8 mouse cellular contexts compared by ENCODE assay signal in genomic region chr9:110130896-110131524, GRCm38 (mm10). TPM values are rescaled to one million over a fixed set of nuclear protein-coding genes. Genes with fewer than 3 reads are reported as not detected.
DNase-seq lines count a peak whose midpoint lies in the region; ATAC-seq and TF ChIP-seq lines count a peak whose summit lies in the region.

No protein-coding gene starts in this region.

- ATAC-seq in kidney, postnatal 0 days (replicated peaks; ENCODE audit: low FRiP score, low read depth): no peak
- ATAC-seq in midbrain, embryonic 14.5 days (ENCODE audit: low FRiP score, low TSS enrichment): no peak

- no peaks in the 10 kb centered on the region for H3K27me3 ChIP-seq in kidney, postnatal 0 days (ENCODE audit: insufficient read depth, low read length)
- no peaks in the 10 kb centered on the region for H3K27me3 ChIP-seq in hindbrain, embryonic 10.5 days (ENCODE audit: insufficient read depth, poor library complexity, severe bottlenecking)
- no peaks in the 10 kb centered on the region for H3K27me3 ChIP-seq in midbrain, embryonic 14.5 days (ENCODE audit: control insufficient read depth, insufficient read depth, low read length)

- H3K9ac ChIP-seq in kidney, postnatal 0 days (ENCODE audit: low read depth, low read length): peak overlapping the region; percentile 95
- H3K9ac ChIP-seq in midbrain, embryonic 14.5 days (replicated peaks; ENCODE audit: low read length): peak overlapping the region; percentile 81

- 13% methylated on average over 10 of the region's 10 CpGs for WGBS in kidney, postnatal 0 days
- 34% methylated on average over 10 of the region's 10 CpGs for WGBS in hindbrain, embryonic 10.5 days
- 31% methylated on average over 10 of the region's 10 CpGs for WGBS in midbrain, embryonic 14.5 days

- TF ChIP-seq POLR2A in bone marrow macrophage, adult 2 months (IDR thresholded peaks at IDR 0.05; ENCODE audit: borderline replicate concordance, low read depth, low read length): no peak

- peak overlapping the region; percentile 81 for H3K4me2 ChIP-seq in kidney, postnatal 0 days (ENCODE audit: low read length)
- peak overlapping the region; percentile 69 for H3K4me2 ChIP-seq in midbrain, embryonic 14.5 days (ENCODE audit: low read length)

- DNase-seq in kidney, postnatal 0 days (ENCODE audit: low spot score): no peak
- no peak for DNase-seq in kidney, adult 9 months
- DNase-seq in hindbrain, embryonic 10.5 days (ENCODE audit: low spot score): no peak
- no peak for DNase-seq in midbrain, embryonic 14.5 days
- no peak for DNase-seq in left cerebral cortex, postnatal 14 days (ENCODE audit: low spot score in 2 of 2)
- DNase-seq in layer of hippocampus, adult 11-12 months (ENCODE audit: low spot score): no peak
- DNase-seq in layer of hippocampus, postnatal 25 days (ENCODE audit: extremely low spot score in 1 of 2, low spot score in 1 of 2): no peak

- no peaks in the 10 kb centered on the region for H3K9me3 ChIP-seq in kidney, postnatal 0 days (replicated peaks; ENCODE audit: low read length)
- no peaks in the 10 kb centered on the region for H3K9me3 ChIP-seq in hindbrain, embryonic 10.5 days
- H3K9me3 ChIP-seq in midbrain, embryonic 14.5 days (ENCODE audit: control insufficient read depth, low read length): no peaks in the 10 kb centered on the region

- intact Hi-C loops in left cerebral cortex, postnatal 14 days (cut with DNase I): no loop called here

- no peak for TF ChIP-seq CTCF in kidney, postnatal 0 days (IDR thresholded peaks at IDR 0.05; ENCODE audit: low read depth)
- no peak for TF ChIP-seq CTCF in bone marrow macrophage, adult 2 months (IDR thresholded peaks at IDR 0.05; ENCODE audit: low read depth, low read length)

- peaks cover 6% of the 10 kb centered on the region; the same call in 1 of the 2 replicates for H3K36me3 ChIP-seq in kidney, postnatal 0 days (ENCODE audit: insufficient read depth, low read length)
- H3K36me3 ChIP-seq in hindbrain, embryonic 10.5 days: peaks cover 28% of the 10 kb centered on the region
- H3K36me3 ChIP-seq in midbrain, embryonic 14.5 days (ENCODE audit: control insufficient read depth, insufficient read depth, low read length): peaks cover 14% of the 10 kb centered on the region

- peak overlapping the region; percentile 89 for H3K4me3 ChIP-seq in kidney, postnatal 0 days (replicated peaks; ENCODE audit: low read depth, low read length)
- peak overlapping the region; percentile 71 for H3K4me3 ChIP-seq in bone marrow macrophage, adult 2 months (ENCODE audit: insufficient read depth, low read length)
- peak overlapping the region; percentile 93 for H3K4me3 ChIP-seq in hindbrain, embryonic 10.5 days
- peak overlapping the region; percentile 88 for H3K4me3 ChIP-seq in midbrain, embryonic 14.5 days (replicated peaks; ENCODE audit: low read depth, low read length)

- H3K27ac ChIP-seq in kidney, postnatal 0 days: peak overlapping the region; percentile 87
- H3K27ac ChIP-seq in bone marrow macrophage, adult 2 months (ENCODE audit: insufficient read depth, low read depth, low read length): peak overlapping the region; percentile 86
- peak overlapping the region; percentile 99 for H3K27ac ChIP-seq in hindbrain, embryonic 10.5 days
- H3K27ac ChIP-seq in midbrain, embryonic 14.5 days (replicated peaks; ENCODE audit: low read depth, low read length): peak overlapping the region; percentile 93

- 0 out of 2 replicates have a peak, but pooled peaks cover 5% of the 10 kb centered on the region for H3K4me1 ChIP-seq in kidney, postnatal 0 days (replicated peaks; ENCODE audit: insufficient read depth, low read length)
- peaks cover 24% of the 10 kb centered on the region for H3K4me1 ChIP-seq in bone marrow macrophage, adult 2 months (ENCODE audit: control insufficient read depth, insufficient read depth, low read length)
- H3K4me1 ChIP-seq in hindbrain, embryonic 10.5 days (replicated peaks): peaks cover 27% of the 10 kb centered on the region
- H3K4me1 ChIP-seq in midbrain, embryonic 14.5 days (ENCODE audit: control insufficient read depth, insufficient read depth, low read length): peaks cover 29% of the 10 kb centered on the region

RNA-seq across cellular contexts. Expression of gene Dhx30, which starts 13.4 kb away (rescaled TPM):
- polyA plus RNA-seq in kidney, postnatal 0 days (2015; fragmentation: Nextera tagmentation; extraction: Ambion mirVana): 86.5 and 88.9 TPM in 2 replicates
- polyA plus RNA-seq in bone marrow macrophage, adult 2 months (2012; ENCODE audit: insufficient read depth, insufficient read length, missing spikeins): 44.1 and 50.5 TPM in 2 replicates
- 179 and 194 TPM in 2 replicates for polyA plus RNA-seq in hindbrain, embryonic 10.5 days (2016; fragmentation: Nextera tagmentation; extraction: Ambion mirVana)
- 188 and 191 TPM in 2 replicates for polyA plus RNA-seq in midbrain, embryonic 14.5 days (2014; fragmentation: Nextera tagmentation; extraction: Ambion mirVana)
- total RNA-seq in left cerebral cortex, postnatal 14 days (2021): 100 to 1,000 TPM; 153 to 158 TPM
- total RNA-seq in layer of hippocampus, postnatal 25 days (2021): 100 to 1,000 TPM; 161 to 170 TPM

RNA-seq across cellular contexts. Expression of gene Smarcc1, which starts 13.5 kb away (rescaled TPM):
- 58.1 and 63.8 TPM in 2 replicates for polyA plus RNA-seq in kidney, postnatal 0 days (2015; fragmentation: Nextera tagmentation; extraction: Ambion mirVana)
- polyA plus RNA-seq in bone marrow macrophage, adult 2 months (2012; ENCODE audit: insufficient read depth, insufficient read length, missing spikeins): 29.7 and 31.9 TPM in 2 replicates
- polyA plus RNA-seq in hindbrain, embryonic 10.5 days (2016; fragmentation: Nextera tagmentation; extraction: Ambion mirVana): 180 and 201 TPM in 2 replicates
- polyA plus RNA-seq in midbrain, embryonic 14.5 days (2014; fragmentation: Nextera tagmentation; extraction: Ambion mirVana): 93.2 and 139 TPM in 2 replicates
- total RNA-seq in left cerebral cortex, postnatal 14 days (2021): 10 to 100 TPM; 67.8 to 68.7 TPM
- total RNA-seq in layer of hippocampus, postnatal 25 days (2021): 10 to 100 TPM; 54.6 to 65.9 TPM
